Mouse (Mus musculus): ENCODE measurements around the gene Mad1l1.

Gene Mad1l1

GRCm38 (mm10) chr5:140221016-140221650 lies 100.2 kb downstream of the Mad1l1 start:
- DNase-seq (ENCODE audit: extremely low spot score): no peak

- DNase-seq (ENCODE audit: extremely low spot score): no peak
Observed at GRCm38 (mm10) chr5:140219252-140219651, 102.1 kb downstream of the Mad1l1 start.

- peak; percentile 19 for DNase-seq (ENCODE audit: extremely low spot score)
Observed at GRCm38 (mm10) chr5:140217900-140218299, 103.5 kb downstream of the Mad1l1 start.

- no peak for DNase-seq (ENCODE audit: extremely low spot score)
Observed at GRCm38 (mm10) chr5:140217083-140217482, 104.3 kb downstream of the Mad1l1 start.

GRCm38 (mm10) chr5:140215471-140216087 lies 105.8 kb downstream of the Mad1l1 start:
- DNase-seq (ENCODE audit: extremely low spot score): no peak

- DNase-seq (ENCODE audit: extremely low spot score): no peak
Observed at GRCm38 (mm10) chr5:140213001-140213400, 108.4 kb downstream of the Mad1l1 start.

GRCm38 (mm10) chr5:140210417-140211184 lies 110.8 kb downstream of the Mad1l1 start:
- no peak for DNase-seq (ENCODE audit: extremely low spot score)

GRCm38 (mm10) chr5:140208743-140209409 lies 112.5 kb downstream of the Mad1l1 start:
- peak; percentile 38 for DNase-seq (ENCODE audit: extremely low spot score)

- DNase-seq (ENCODE audit: extremely low spot score): no peak
Observed at GRCm38 (mm10) chr5:140206726-140207703, 114.3 kb downstream of the Mad1l1 start.

GRCm38 (mm10) chr5:140205991-140206390 lies 115.4 kb downstream of the Mad1l1 start:
- DNase-seq (ENCODE audit: extremely low spot score): no peak

- DNase-seq (ENCODE audit: extremely low spot score): no peak
Observed at GRCm38 (mm10) chr5:140204465-140204864, 116.9 kb downstream of the Mad1l1 start.

GRCm38 (mm10) chr5:140204037-140204436 lies 117.3 kb downstream of the Mad1l1 start:
- DNase-seq (ENCODE audit: extremely low spot score): no peak

- DNase-seq (ENCODE audit: extremely low spot score): no peak
Observed at GRCm38 (mm10) chr5:140202451-140202850, 118.9 kb downstream of the Mad1l1 start.

- no peak for DNase-seq (ENCODE audit: extremely low spot score)
Observed at GRCm38 (mm10) chr5:140201566-140201965, 119.8 kb downstream of the Mad1l1 start.

GRCm38 (mm10) chr5:140201109-140201508 lies 120.2 kb downstream of the Mad1l1 start:
- DNase-seq (ENCODE audit: extremely low spot score): no peak

- peak; percentile 75 for DNase-seq (ENCODE audit: extremely low spot score)
Observed at GRCm38 (mm10) chr5:140197705-140198104, 123.6 kb downstream of the Mad1l1 start.

GRCm38 (mm10) chr5:140196446-140196845 lies 124.9 kb downstream of the Mad1l1 start:
- DNase-seq (ENCODE audit: extremely low spot score): no peak

GRCm38 (mm10) chr5:140194173-140194572 lies 127.2 kb downstream of the Mad1l1 start:
- DNase-seq (ENCODE audit: extremely low spot score): no peak

GRCm38 (mm10) chr5:140191539-140191938 lies 129.8 kb downstream of the Mad1l1 start:
- DNase-seq (ENCODE audit: extremely low spot score): no peak

- no peak for DNase-seq (ENCODE audit: extremely low spot score)
Observed at GRCm38 (mm10) chr5:140186351-140186750, 135.0 kb downstream of the Mad1l1 start.

GRCm38 (mm10) chr5:140185757-140186156 lies 135.6 kb downstream of the Mad1l1 start:
- no peak for DNase-seq (ENCODE audit: extremely low spot score)
